Mouse (Mus musculus) mouse embryonic stem cell (cell line): Measurements from ENCODE around the gene Vmp1.

ENCODE experiments used
- in situ Hi-C, 2 experiments: fragments of 300-500 bp; cut with MboI; formaldehyde crosslinking; loops; 1 replicate in 1 of 2; 3 replicates in 1 of 2; pipeline ENCODE4 v1.14.3; 2019 to 2020; ENCODE audit warnings: low sequenced_read_pairs in 2 of 2, low pct_unique_long_range_greater_than_20kb in 1 of 2, mixed read lengths in 1 of 2; ENCODE audit not compliant: unreplicated experiment in 1 of 2

The Vmp1 gene

DNA sequence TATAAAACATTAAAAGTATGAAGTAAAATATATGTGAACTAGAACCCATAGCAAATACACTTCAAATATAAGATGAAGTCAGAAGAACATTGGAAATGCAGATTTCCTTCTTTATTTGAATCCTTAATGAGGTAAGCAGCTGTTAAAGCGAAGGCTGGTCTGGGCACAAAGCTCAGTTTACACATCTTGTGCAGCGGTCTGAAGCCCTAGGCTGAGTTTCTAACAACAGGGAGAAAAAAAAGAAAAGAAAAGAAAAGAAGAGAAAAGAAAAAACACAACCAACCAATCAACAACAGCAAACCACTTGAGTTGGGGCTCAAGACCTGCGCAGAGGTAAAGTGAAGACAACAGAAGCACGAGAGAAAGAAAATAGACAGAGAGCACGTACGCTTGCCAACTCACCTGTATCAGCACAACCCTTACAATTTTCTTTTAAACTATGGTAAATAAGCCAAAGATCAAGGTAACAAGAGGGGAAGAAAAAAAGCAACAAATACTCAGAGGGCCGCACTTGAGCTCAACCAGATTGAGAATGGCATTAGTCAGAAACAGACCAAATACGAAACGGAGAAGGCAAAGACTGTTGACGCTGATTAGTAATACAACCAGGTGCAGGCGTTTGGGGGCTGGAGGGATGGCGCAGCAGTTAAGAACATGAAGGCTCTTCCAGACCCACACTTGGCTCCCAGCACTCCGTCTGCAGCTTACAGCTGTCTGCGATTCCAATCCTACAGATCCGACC is 35.8 kb downstream of the Vmp1 start:
- in situ Hi-C loops: no loop called here

DNA sequence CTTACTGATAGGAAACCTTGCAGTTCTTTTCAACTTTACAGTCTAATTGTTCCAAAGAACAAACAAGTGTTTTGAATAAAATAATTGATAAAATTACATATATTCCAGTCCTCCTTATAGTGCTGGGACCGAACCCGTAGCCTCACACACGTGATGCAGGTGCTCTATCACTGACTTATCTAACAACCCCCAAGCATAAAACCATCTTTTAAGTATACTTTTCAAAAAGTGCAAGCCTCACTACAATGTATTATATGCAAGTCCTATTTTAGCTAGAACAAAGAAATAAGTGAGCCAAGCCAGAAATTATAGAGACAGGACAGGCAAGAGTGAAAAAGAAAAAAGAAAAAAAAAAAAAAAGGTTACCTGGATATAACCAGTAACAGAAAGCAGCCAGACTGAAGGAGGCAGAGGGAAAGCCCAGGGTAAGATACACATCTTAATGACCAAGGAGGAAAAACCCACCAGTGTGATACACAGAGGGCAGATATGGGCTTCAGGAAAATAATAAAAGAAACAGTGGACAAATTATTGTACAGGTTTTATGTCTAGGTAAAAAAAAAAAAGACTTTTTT is 36.7 kb downstream of the Vmp1 start:
- in situ Hi-C loops: no loop called here

DNA sequence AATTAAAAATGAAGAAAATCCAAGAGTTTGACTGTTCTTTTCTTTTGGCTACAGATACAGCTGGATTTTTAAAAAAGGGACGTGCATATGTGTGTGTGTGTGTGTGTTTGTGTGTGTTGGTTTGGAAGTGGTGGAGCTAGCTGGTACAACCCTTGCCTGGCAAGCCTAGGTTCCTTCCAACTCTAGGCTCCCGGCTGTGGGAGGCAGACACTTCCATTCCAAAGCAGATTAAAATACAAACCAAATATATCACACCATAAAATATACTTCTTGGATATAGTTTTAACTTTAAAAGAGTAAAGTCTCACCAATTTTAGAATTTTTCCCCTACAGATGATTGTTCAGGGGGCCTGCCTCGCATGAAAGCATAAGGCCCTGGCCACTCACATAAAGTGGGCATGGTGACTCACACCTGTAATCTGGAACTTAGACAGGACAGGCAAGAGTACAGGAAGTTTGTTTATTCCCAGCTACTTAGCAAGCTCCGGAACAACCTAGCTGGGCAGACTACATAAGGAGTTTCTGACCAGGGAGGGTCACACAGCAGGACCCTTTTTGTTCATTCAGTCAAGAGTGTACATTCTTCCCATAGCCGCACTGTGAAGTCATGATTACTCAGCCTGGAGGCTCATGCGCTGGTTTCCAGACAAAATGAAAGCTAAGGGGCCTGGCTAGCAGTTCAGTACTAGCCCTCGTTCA is 37.4 kb downstream of the Vmp1 start:
- in situ Hi-C loops: no loop called here

DNA sequence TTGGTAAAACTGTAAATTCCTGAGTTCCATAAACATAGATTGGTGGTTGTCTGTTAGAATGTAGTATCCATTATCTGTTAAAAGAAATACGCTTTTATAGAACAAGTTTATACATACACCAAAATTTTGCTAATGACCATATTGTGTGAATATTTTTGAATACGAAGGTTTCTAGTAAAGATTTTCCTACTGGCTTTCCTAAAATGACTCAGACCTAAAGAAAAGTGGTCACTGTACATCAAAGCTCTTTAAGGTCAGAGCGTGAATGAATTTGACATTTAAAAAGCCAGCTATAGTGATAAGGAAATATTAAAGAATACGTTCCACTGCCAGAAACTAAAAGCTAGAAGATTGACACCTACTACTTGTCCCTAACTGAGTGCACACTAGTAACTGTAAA is 39.1 kb downstream of the Vmp1 start:
- in situ Hi-C loops: no loop called here

DNA sequence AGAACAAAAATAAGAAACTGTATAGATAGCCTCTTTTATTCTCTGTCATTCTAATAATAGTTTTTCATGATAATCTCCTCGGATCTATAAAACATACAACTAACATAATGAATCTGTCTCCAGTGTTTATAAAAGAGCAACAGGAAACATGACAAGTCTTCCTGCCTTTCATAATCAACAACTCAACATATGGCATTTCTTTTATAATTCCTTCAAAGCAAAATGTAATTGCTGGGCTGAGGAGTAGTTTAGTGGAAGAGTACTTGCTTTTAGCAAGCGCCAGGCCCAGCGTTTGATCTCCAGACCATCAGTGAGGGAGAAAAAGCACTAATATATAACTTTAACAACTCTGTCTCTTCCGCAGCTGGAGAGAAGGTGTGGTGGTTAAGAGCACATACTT is 41.9 kb downstream of the Vmp1 start:
- in situ Hi-C loops: no loop called here

DNA sequence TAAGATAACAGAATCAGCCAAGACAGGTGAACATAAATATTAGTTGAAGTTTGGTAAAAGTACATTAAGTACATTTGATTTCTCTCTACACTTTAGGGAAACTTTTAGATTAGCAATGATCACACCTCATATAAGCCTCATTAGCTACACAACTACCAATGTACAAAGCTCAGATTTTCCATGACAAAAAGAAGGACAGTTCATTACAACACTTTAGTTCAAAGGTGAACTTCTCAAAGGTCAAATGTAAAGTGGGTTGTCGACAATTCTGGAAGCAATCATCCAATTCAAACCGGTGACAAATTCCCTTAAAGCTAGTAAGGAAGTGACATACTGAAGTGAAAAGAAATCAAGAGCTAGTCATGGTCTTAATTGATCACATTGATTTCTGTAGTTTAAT is 45.9 kb downstream of the Vmp1 start:
- in situ Hi-C loops: no loop called here

DNA sequence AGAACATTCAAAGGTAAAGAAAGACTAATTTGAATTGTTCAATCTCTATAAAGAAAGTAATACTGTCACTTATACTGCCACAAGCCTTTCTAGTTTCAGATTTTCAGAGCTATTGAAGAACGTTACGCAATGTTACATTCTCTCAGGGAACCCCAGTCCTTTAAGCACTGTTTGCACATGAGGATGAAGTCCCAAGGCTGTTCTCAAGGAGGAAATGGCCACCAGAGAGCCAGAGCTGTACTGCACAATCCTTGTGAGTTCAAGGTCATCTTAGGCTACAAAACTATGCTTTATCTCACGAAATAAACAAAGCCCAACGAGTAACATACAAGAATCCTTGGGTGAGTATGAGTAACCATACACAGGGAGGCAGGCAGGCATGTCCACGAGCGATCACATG is 49.2 kb downstream of the Vmp1 start:
- in situ Hi-C loops: no loop called here

DNA sequence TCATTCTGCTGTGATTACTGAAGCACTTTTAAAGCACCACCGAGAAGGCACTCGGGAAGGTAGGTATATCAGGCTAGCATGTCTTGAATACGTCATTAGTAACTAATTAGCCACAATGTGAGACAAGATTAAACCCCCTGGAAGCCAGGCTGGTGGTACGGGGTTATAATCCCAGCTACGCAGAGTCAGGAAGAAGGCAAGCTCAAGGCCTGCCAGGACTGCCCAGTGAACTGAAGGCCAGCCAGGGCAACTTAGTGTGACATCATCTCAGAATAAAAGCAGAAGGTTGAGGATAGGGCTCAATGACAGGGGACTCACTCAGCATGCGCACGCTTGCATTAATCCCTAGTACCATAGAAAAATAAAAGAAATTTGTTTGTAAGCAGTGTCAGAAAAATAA is 53.7 kb downstream of the Vmp1 start:
- in situ Hi-C loops: no loop called here

DNA sequence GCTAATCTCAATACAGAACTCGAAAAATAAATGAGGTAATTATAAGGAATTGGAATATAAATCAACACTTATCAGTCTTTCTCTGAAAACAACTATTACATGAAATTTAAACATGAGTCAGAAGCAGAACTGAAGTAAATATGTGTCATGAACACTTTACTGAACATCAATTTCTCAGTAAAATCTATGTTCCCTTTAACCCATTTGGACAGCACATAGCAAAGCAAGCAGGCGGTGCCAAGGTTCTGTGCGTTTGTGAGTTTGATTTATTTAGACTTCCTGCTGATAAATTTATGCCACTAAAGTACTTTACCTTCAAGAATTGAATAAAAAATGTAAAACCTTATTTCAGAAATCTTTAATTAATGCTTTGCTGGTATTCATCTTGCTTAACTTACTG is 54.2 kb downstream of the Vmp1 start:
- in situ Hi-C loops: no loop called here

DNA sequence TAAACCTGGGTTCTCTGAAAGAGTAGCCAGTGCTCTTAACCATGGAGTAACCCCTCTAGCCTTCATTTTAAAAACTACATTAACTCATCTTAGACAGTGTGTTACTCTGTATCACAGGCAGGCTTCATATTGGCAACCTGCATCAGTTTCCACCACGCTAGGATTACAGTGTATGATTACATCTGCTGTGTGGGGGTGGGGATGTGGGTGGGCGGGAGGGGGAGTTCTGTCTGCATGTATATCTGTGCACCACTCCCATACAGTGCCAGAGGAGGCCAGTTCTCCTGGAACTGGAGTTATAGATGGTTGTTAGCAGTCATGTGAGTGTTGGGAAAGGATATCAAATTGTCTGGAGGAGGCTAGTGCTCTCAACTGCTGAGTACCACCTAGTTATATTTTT is 55.2 kb downstream of the Vmp1 start:
- in situ Hi-C loops: no loop called here

DNA sequence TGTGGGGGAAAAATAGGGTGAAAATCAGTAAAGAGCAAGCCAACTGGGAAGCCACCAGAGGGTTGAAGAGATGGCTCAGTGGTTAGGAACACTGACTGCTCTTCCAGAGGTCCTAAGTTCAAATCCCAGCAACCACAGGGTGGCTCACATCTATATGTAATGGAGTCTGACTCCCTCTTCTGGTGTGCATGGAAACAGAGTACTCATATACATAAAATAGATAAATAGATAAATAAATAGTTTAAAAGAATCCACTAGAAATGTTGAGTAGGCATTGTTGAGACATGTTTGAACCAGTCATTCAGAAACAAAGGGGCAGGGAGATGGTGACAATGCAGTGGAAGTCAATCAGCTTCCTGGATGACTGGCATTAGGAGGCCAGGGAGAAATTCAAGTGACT is 56.0 kb downstream of the Vmp1 start:
- in situ Hi-C loops: no loop called here

DNA sequence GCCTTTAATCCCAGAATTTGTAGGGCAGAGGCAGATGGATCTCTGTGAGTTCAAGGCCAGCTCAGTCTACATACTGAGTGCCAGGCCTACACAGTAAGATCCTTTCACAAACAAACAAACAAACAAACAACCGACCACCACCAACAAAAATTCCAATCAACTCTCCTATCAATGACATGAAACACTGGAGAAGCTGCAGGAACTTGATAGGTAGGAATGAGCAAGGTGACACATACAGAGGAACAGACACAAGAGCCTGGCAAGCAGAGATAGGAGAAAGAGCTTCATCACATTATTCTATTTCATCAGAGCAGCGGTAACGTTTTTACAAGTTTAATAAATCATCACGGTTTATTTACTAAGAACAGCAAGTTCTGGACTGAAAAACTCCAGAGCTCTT is 56.9 kb downstream of the Vmp1 start:
- in situ Hi-C loops: no loop called here

DNA sequence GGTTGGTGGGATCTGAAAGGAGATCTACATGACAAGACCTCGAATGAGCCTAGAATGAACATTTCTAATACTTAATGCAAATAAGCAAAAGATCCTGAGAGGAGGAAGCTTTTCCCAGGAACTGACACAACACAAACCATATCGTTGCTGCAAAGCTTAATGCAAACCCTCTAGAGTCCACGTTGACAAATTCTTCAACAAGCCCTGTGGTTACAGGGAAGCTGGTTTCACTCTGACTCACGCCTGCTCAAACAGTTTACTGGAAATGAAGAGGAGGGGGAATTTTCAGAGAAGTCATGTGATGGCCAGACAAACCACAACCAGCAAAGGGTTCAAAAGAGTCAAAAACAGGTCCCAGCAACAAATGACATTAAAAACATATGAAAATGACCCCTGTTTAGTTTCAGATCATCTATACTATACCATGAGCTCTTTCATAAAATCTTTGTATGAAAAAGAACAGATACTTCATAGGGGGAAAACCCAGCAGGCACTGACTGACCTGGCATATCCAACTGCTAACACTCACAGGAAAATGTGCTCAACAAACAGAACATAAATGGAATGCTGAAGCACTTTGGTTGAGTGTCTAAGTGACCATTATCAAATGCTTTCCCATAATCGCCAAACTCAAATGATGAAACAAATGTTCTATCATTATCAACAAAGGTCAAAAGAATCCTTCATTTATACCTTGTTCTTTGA is 59.2 kb downstream of the Vmp1 start:
- in situ Hi-C loops: no loop called here

DNA sequence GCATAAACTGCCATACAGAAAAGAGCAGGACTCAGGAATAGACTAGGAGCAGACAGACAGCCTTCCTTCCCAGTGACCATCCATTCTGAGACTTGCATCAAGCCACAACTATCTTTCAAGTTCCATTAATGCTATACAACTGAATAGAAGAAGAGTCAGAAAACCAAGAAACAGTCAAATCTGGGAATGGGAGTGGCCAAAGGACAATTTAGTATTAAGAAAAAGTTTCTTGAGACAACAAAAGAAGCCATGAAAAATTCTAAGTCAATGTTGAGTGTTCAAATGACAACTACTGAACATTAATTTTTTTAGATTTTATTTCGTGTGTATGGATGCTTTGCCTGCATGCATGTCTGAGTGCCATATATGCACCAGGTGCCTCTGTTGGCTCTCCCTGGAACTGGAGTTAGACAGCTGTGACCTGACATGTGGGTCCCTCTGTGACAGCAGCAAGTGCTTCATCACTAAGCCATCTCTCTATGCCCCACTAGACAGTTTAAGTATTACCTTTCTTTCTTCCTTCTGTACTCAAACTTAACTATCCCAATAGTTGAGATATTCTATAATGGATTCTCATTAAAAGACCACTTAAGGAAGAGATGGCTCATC is 60.1 kb downstream of the Vmp1 start:
- in situ Hi-C loops: no loop called here

DNA sequence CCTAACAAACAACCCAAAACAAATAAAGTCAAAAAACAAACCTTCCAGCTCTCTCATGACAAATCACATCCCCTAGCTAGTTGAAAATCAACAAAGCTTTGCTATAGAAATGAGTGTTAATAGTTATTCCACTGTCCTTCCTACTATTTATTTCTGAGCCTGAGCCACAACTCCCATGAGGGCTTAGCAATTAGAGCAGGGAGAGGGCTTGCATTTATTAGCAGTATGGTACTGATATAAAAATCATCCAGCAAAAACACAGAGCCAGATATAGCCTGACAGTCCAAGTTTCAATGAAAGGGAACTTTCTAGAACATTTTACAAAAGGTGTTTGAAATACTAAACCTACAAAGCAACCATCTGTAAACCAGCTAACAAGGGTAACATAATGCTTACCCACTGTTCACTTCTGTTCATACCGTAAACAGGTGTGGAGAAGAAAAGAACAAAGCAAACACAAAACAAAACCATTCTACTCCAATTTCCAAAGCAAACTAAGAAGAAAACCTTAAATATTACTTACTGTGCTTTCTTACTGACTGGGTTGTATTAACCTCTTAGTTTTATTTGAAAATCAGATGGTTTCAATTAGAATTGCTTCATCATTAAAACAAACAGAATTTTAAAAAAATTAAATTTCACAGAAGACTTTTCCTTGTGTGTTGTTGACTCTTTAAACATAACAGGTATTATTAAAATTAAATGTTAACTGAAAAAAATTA is 61.3 kb downstream of the Vmp1 start:
- in situ Hi-C loops: no loop called here

DNA sequence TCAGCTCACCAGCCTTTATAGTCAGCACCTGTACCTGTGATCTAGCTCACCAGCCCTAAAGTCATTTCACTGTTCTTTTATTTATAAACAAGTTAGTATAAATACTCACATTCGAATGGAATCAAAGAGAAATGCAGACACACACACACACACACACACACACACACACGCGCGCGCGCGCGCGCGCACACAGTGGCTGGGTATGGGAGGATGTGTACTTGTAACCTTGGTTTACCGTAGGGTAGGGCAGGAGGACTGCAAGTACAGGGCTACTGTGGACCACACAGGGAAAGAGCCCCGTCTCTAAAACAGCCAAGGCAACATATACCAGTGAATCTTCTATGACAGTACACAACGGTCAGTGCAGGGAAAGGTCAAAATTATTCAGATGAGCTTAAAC is 62.5 kb downstream of the Vmp1 start:
- in situ Hi-C loops: no loop called here

DNA sequence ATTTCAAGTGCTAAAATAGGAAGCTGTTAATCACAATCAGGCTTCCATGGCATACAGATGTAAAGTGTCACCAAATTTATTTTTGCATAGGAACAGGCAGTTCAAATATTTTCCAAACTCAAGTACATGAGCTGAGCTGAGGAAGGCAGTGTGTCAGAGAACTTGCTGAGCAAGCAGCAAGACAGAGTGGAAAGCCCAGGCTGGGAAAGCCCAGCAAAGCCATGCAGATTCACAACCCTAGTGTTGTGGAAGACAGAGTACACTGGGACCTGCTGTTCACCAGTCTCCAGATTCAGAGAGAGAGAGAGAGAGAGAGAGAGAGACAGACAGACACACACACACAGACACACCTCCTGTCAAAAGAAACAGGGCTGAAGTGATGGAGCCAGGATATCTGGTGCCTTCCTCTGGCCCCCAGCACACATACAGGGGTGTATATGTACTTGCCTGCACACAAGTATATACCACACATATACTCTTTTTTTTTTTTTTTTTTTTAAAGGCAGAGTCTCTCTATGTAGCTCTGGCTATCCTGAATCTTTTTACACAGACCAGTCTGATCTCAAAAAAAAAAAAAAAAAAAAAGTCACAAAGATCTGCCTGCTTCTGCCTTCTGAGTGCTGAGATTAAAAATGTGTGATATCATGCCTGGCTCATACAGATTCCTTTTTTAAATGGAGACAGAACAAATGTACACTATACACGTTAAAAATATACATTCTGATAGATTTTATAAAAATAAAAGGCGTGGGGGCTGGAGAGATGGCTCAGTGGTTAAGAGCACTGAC is 64.9 kb downstream of the Vmp1 start:
- in situ Hi-C loops: no loop called here

DNA sequence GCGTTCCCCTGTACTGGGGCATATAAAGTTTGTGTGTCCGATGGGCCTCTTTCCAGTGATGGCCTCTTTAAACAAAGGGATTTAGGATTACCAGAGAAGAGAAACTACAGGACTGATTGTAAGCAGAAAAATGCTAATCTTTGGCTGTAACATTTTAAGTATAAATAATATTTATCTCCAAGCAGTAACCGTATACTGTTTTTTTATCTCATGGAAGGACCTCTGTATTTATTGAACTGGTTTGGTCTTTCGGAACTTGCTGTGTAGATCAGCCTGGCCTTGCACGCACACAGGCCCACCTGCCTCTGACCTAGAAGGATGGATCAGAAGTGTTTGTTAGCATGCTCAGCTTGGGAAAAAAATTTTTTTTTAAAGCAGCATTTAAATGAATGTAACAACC is 69.0 kb downstream of the Vmp1 start:
- in situ Hi-C loops: no loop called here
